Mouse (Mus musculus) embryonic fibroblast, embryonic 13.5 days (primary cell): ENCODE results near the gene Cln5. TPM values are rescaled to one million over a fixed set of nuclear protein-coding genes. Genes with fewer than 3 reads are reported as not detected.

Source experiments
- H3K27ac ChIP-seq: 2 replicates; pipeline ENCODE4 v1.5.1; 2012; ENCODE audit warnings: low read length, control low read depth, inconsistent platforms; ENCODE audit not compliant: insufficient read depth
- H3K4me1 ChIP-seq: 2 replicates; pipeline ENCODE4 v1.6.1; 2011; ENCODE audit warnings: low read length; ENCODE audit not compliant: control insufficient read depth, insufficient read depth
- H3K4me3 ChIP-seq: 2 replicates; pipeline ENCODE4 v1.5.1; 2011; ENCODE audit warnings: mild to moderate bottlenecking, control low read depth, low read length; ENCODE audit not compliant: insufficient read depth
- CTCF ChIP-seq: IDR thresholded peaks from 2 replicates; pipeline ENCODE4 v1.5.1; 2011; ENCODE audit warnings: mild to moderate bottlenecking, control low read depth, low read length, moderate library complexity, borderline replicate concordance; ENCODE audit not compliant: insufficient read depth
- POLR2A ChIP-seq: IDR thresholded peaks from 2 replicates; pipeline ENCODE4 v1.6.1; 2011; ENCODE audit warnings: low read depth, mild to moderate bottlenecking, control low read depth, low read length, moderate library complexity
- polyA plus RNA-seq: library from polyadenylated mRNA; stranded (reverse); fragments of >200 nt; gene quantifications from 2 replicates; pipeline ENCODE4 v1.2.4, GENCODE M21; 2011; ENCODE audit warnings: low read depth; ENCODE audit not compliant: missing spikeins, insufficient read length

Cln5 gene
- polyA plus RNA-seq = 50.8 and 52.9 TPM in 2 replicates

- Histone ChIP-seq H3K4me3 (peak within 1 kb of the TSS; percentile 92), H3K27ac (peak within 1 kb of the TSS; percentile 84), H3K4me1 (peaks cover 4% of the 10 kb centered on the region; the same call in 1 of the 2 replicates)
- TF ChIP-seq CTCF = no peak
- peak; percentile 97 for TF ChIP-seq POLR2A
Measured at GRCm38 (mm10) chr14:103069864-103070611, at the start of gene Cln5. Cln5 (plus strand) TSS chr14:103070216.

GRCm38 (mm10) chr14:103029203-103029602 is 40.8 kb upstream of the Cln5 start:
- H3K4me1 ChIP-seq = peaks cover 4% of the 10 kb centered on the region; the same call in 1 of the 2 replicates
- no peak for TF ChIP-seq POLR2A
- TF ChIP-seq CTCF = no peak
- no peak overlapping the region for H3K27ac ChIP-seq
- no peak overlapping the region for H3K4me3 ChIP-seq

- Histone ChIP-seq H3K4me1 (peaks cover 4% of the 10 kb centered on the region; the same call in 1 of the 2 replicates), H3K4me3 (no peak overlapping the region), H3K27ac (no peak overlapping the region)
- TF ChIP-seq POLR2A = no peak
- TF ChIP-seq CTCF = no peak
Measured at GRCm38 (mm10) chr14:103033271-103033823, 36.7 kb upstream of the Cln5 start.

DNA sequence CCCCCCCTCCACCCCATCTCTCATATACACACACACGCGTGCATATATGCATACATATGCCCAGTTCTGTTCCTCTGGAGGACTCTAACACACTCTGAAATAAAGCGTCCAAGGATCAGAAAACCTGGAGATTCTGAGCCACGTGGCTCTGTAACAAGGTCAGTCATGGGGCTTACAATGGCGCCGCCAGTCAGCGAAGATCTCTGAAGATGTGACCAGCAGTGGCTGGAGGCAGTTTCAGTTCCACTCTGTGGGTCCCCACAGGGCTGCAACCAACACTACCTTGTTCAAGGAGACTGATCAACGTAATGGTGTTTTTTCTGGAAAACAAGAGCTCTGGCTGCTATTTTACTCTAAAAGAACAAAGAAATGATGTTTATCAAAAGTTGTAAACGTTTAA is 35.9 kb upstream of the Cln5 start:
- TF ChIP-seq CTCF = no peak
- TF ChIP-seq POLR2A = no peak
- no peak overlapping the region for H3K27ac ChIP-seq
- H3K4me3 ChIP-seq = no peak overlapping the region
- H3K4me1 ChIP-seq = peaks cover 4% of the 10 kb centered on the region; the same call in 1 of the 2 replicates

DNA sequence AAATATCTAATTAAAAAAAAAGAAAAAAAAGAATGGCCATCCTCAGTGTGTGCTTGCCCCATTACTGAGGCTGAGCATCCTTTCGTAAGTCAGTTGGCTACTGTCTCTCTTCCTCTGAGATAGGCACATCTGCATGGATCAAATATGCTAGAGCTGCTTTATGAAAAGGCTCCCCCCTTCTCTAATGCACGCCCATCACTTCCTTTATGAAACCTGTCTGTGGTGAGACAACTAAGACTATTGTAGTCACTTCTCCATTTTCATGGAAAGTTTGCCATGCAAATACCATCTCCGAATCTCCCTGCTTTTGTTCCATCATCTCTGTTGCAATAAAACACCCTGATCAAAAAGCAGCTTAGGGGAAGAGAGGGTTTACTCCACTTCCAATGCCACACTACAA is 33.0 kb upstream of the Cln5 start:
- Histone ChIP-seq H3K4me1 (peaks cover 4% of the 10 kb centered on the region; the same call in 1 of the 2 replicates), H3K4me3 (no peak overlapping the region), H3K27ac (no peak overlapping the region)
- no peak for TF ChIP-seq CTCF
- TF ChIP-seq POLR2A = no peak

DNA sequence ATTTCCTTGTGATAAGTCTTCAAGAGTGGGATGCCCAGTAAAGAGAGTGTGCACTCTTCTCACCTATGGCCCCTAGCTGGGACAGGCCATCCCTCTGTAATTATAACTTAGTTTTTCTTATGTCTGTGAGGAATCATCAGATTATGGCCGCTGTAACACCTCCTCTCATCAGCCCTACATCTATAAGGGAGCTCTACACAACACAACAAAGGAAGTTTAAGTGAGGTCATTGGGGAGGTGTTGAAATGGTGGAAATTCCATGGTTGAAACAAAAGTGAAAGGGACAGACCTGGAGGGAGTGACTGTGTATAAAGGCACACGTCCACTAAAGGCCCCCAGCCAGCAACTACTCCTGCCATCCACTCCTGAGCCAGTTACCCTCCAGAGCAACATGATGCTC is 23.3 kb upstream of the Cln5 start, which contains the start of gene Acod1:
Gene Acod1, plus strand, starts transcription at position 301 of the 400 bp plus-strand sequence.
- no peak within 1 kb of the TSS for H3K4me3 ChIP-seq
- no peak within 1 kb of the TSS for H3K27ac ChIP-seq
- no peaks in the 10 kb centered on the region for H3K4me1 ChIP-seq
- TF ChIP-seq CTCF = no peak

GRCm38 (mm10) chr14:103048292-103049086 is 21.5 kb upstream of the Cln5 start:
- no peak overlapping the region for H3K4me3 ChIP-seq
- no peaks in the 10 kb centered on the region for H3K4me1 ChIP-seq
- H3K27ac ChIP-seq = no peak overlapping the region
- TF ChIP-seq POLR2A (no peak), CTCF (no peak)

- no peaks in the 10 kb centered on the region for H3K4me1 ChIP-seq
- H3K4me3 ChIP-seq = no peak overlapping the region
- TF ChIP-seq CTCF (peak; percentile 99), POLR2A (no peak)
- no peak overlapping the region for H3K27ac ChIP-seq
Measured at GRCm38 (mm10) chr14:103051159-103051769, 18.8 kb upstream of the Cln5 start.

DNA sequence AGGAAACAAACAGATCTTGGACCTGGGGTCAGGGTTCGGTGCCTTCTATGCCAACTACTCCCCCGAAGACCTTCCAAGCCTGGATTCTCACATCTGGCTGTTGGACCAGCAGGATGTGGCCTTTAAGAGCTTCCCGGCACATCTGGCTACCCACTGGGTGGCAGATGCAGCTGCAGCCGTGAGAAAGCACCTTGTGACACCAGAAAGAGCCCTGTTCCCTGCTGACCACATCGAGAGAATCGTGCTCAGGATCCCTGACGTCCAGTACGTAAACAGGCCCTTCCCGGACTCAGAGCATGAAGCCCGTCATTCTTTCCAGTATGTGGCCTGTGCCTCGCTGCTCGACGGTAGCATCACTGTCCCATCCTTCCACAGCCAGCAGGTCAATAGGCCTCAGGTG is 15.3 kb upstream of the Cln5 start:
- Histone ChIP-seq H3K27ac (no peak overlapping the region), H3K4me1 (no peaks in the 10 kb centered on the region), H3K4me3 (no peak overlapping the region)
- no peak for TF ChIP-seq POLR2A
- no peak for TF ChIP-seq CTCF

DNA sequence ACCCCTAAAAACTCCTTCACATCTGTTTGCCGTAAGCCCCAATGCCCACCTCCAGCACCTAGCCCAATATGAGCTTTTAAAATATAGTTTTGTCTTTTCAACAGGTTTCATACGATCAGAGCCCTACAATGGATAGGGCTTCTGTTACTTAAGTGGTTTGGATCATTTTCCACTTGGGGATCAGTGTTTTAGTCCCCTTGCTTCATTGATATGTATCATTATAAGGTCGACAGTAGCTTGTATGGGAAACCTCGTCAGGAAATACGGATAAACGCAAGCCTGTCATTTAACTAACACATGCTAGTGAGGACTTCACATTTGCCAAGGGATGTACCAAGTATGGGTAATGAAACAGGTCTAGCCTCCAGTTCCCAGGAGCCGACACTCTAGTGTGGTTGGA is 13.4 kb upstream of the Cln5 start:
- TF ChIP-seq CTCF (no peak), POLR2A (no peak)
- Histone ChIP-seq H3K4me3 (no peak overlapping the region), H3K27ac (no peak overlapping the region), H3K4me1 (no peaks in the 10 kb centered on the region)
